Mouse (Mus musculus) C2C12 (cell line): ENCODE measurements at regions not wholly inside any gene's neighbourhood (a gene's known extent, or its start where the extent isn't known, plus 50 kb on each side); places are given as distances from the start of the nearest gene placed in this dataset.

ENCODE experiments used
- CEBPB ChIP-seq: IDR thresholded peaks from one replicate; pipeline ENCODE4 v1.6.1; 2011; ENCODE audit warnings: low read depth, mild to moderate bottlenecking, control low read depth, moderate library complexity
- CTCF ChIP-seq: IDR thresholded peaks from one replicate; pipeline ENCODE4 v1.5.1; 2011; ENCODE audit not compliant: control insufficient read depth, insufficient read depth, insufficient read length
- MAX ChIP-seq: IDR thresholded peaks from one replicate; pipeline ENCODE4 v1.6.1; 2011; ENCODE audit warnings: mild to moderate bottlenecking, control low read depth
- MYOD1 ChIP-seq: IDR thresholded peaks from one replicate; pipeline ENCODE4 v1.6.1; 2011; ENCODE audit warnings: low read depth; ENCODE audit not compliant: control insufficient read depth, insufficient read length
- MYOG ChIP-seq: IDR thresholded peaks from one replicate; pipeline ENCODE4 v1.6.1; 2011; ENCODE audit not compliant: control insufficient read depth, insufficient read length; ENCODE audit errors: extremely low read depth

- no peak for TF ChIP-seq MYOG
- TF ChIP-seq CTCF: no peak
- no peak for TF ChIP-seq CEBPB
- TF ChIP-seq MAX: no peak
- TF ChIP-seq MYOD1: no peak
Observed at GRCm38 (mm10) chr4:107747454-107747853, 54.6 kb upstream of the Lrp8 start.
